Mouse (Mus musculus): ENCODE data around the gene Atp11a. TPM values are rescaled to one million over a fixed set of nuclear protein-coding genes. Genes with fewer than 3 reads are reported as not detected.

Gene Atp11a
- polyA plus RNA-seq, 1 experiment from 2014 or later = 8.5 TPM

DNA sequence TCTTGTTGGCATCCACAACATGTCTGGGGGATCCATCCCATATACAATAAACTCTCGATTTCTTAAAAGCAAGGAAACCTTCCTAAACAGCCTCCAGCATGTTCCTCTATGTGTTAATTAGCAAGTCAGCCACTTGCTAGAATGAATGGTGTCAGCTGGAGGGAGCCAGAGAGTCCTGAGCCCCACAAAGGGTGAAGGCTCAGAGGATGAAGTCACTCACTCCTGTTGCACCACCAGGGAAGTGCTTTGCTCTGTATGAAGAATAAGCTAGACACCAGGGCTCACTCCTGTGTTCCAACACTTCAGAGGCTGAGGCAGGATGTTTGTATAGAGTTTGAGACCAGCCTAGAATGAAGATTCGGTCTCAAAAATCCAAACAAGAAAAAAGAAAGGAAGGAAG lies 1.5 kb upstream of the Atp11a start:
- H3K4me1 ChIP-seq (replicated peaks) = peaks cover 25% of the 10 kb centered on the region
- H3K36me3 ChIP-seq = no peaks in the 10 kb centered on the region
- WGBS = 62% methylated on average over 2 of the region's 2 CpGs
- H3K4me3 ChIP-seq = no peak overlapping the region
- no peak for DNase-seq (ENCODE audit: low spot score)
- no peak overlapping the region for H3K27ac ChIP-seq
- H3K27me3 ChIP-seq (ENCODE audit: insufficient read depth, poor library complexity, severe bottlenecking) = peaks cover 32% of the 10 kb centered on the region
- no peaks in the 10 kb centered on the region for H3K9me3 ChIP-seq

- Histone ChIP-seq H3K4me1 (replicated peaks) (peaks cover 25% of the 10 kb centered on the region), H3K4me3 (no peak overlapping the region), H3K9me3 (no peaks in the 10 kb centered on the region), H3K27ac (no peak overlapping the region), H3K27me3 (ENCODE audit: insufficient read depth, poor library complexity, severe bottlenecking) (peaks cover 32% of the 10 kb centered on the region), H3K36me3 (no peaks in the 10 kb centered on the region)
- 86% methylated on average over 5 of the region's 5 CpGs for WGBS
- DNase-seq (ENCODE audit: low spot score) = no peak
These were observed 988 bp upstream of the Atp11a start for GRCm38 (mm10) chr8:12755826-12756225.

DNA sequence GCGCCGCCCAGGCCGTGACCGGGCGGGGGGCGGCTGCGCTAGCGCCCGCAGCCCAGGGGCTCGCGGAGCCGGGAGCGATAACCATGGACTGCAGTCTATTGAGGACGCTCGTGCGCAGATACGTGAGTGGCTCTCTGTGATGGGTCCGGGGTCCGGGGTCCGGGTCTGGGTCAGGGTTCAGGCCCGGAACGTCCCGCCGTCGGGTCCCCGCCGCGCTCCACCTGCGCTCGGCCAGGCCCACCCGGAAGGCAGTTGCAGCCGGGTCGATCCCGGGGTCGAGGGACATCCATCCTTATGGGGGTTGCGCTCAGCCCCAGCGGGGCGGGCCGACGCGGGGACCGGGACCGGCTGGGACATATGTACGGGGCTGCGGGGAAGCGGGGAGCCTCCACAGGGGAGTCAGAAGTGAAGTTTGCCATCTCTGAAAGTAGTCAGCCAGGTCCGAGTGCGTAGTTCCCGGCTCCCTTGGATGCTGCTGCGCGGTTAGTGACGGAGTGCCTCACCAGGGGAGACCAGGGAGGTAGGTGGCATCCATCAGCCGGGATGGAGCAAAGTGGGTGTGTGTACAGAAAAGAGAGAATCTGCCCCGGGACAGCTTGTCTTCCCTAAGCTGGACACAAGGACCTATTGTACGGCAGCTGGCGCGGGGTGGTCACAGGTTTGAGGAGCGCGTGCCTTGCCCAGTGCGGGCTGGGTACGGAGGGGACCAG lies 572 bp downstream of the Atp11a start:
- Histone ChIP-seq H3K36me3 (peaks cover 6% of the 10 kb centered on the region; the same call in 1 of the 2 replicates), H3K9me3 (no peaks in the 10 kb centered on the region), H3K4me1 (replicated peaks) (peaks cover 25% of the 10 kb centered on the region), H3K27ac (peak overlapping the region; percentile 89), H3K27me3 (ENCODE audit: insufficient read depth, poor library complexity, severe bottlenecking) (peaks cover 32% of the 10 kb centered on the region), H3K4me3 (peak overlapping the region; percentile 86)
- peak; percentile 56 for DNase-seq (ENCODE audit: low spot score)
- WGBS = under 1% methylated on average over 60 of the region's 61 CpGs

DNA sequence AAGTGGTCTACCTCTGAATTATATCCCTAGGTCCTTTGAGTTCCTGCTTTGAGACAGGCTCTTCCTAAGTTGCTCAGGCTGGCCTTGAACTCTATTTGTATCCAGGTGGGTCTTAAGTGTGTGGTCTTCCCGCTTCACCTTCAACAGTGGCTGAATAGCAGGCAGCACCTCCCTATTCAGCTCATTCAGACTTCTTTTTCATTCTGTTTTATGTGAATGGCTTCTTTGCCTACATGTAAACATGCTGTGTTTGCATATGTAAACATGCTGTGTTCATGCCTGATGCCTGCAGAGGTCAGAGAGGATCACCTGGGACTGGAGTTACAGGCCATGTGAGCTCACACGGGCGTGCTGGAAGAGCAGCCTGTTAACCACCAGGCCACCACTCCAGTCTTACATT lies 3.1 kb downstream of the Atp11a start:
- no peak overlapping the region for H3K27ac ChIP-seq
- peaks cover 32% of the 10 kb centered on the region for H3K27me3 ChIP-seq (ENCODE audit: insufficient read depth, poor library complexity, severe bottlenecking)
- no peaks in the 10 kb centered on the region for H3K9me3 ChIP-seq
- H3K36me3 ChIP-seq = peaks cover 6% of the 10 kb centered on the region; the same call in 1 of the 2 replicates
- no peak overlapping the region for H3K4me3 ChIP-seq
- no peak for DNase-seq (ENCODE audit: low spot score)
- 89% methylated on average over 3 of the region's 3 CpGs for WGBS
- H3K4me1 ChIP-seq (replicated peaks) = peaks cover 25% of the 10 kb centered on the region

DNA sequence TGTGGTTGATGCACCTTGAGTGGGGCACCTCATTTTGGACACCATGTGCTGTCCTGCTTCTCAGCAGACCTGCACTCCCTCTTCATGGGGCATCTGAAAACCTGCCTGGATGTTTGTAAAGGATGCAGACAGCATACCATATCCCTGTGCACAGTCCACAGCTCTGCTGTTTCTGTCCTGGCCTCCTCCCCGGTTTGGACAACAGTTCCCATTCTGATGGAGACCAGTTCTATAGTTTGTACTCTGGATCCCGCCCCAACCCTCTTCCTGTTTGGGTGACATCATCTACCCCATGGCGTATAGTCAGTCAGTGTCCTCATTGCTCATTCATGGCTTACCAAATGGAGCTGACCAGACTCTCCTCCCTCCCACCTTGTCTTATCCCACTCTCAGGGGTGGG lies 5.1 kb downstream of the Atp11a start:
- H3K36me3 ChIP-seq = peaks cover 10% of the 10 kb centered on the region
- no peak overlapping the region for H3K27ac ChIP-seq
- no peak overlapping the region for H3K4me3 ChIP-seq
- no peak for DNase-seq (ENCODE audit: low spot score)
- WGBS = 85% methylated on average over 3 of the region's 3 CpGs
- no peaks in the 10 kb centered on the region for H3K9me3 ChIP-seq
- peaks cover 22% of the 10 kb centered on the region for H3K27me3 ChIP-seq (ENCODE audit: insufficient read depth, poor library complexity, severe bottlenecking)
- H3K4me1 ChIP-seq (replicated peaks) = peaks cover 18% of the 10 kb centered on the region

DNA sequence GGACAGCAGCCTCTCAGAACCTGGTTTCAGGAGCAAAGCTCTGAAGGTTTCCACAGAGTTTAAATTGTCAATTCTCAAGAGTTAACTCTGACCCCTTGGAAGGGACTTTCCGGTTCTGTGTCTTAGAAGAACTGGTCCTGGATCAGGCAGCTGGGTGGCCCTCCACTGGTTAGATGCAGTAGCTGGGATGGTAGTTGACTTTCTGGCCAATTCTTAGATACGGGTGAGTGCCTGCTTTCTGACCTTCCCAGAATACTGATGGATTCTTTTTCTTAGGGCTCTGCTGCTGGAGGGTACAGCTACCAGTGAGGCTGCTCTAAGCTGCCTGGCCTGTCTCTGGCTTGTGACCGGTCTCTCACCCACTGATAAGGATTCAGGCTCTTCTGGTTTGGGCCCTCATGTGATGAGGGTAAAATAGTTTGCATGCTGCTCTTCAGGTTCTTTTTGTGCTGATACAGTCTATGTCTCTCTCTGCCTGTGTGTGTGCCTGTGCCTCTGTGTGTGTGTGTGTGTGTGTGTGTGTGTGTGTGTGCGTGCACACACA lies 6.8 kb downstream of the Atp11a start:
- peaks cover 10% of the 10 kb centered on the region for H3K36me3 ChIP-seq
- H3K27me3 ChIP-seq (ENCODE audit: insufficient read depth, poor library complexity, severe bottlenecking) = peaks cover 10% of the 10 kb centered on the region
- H3K4me1 ChIP-seq (replicated peaks) = peaks cover 5% of the 10 kb centered on the region
- 88% methylated on average over 4 of the region's 4 CpGs for WGBS
- H3K9me3 ChIP-seq = no peaks in the 10 kb centered on the region
- DNase-seq (ENCODE audit: low spot score) = no peak
- no peak overlapping the region for H3K4me3 ChIP-seq
- no peak overlapping the region for H3K27ac ChIP-seq

DNA sequence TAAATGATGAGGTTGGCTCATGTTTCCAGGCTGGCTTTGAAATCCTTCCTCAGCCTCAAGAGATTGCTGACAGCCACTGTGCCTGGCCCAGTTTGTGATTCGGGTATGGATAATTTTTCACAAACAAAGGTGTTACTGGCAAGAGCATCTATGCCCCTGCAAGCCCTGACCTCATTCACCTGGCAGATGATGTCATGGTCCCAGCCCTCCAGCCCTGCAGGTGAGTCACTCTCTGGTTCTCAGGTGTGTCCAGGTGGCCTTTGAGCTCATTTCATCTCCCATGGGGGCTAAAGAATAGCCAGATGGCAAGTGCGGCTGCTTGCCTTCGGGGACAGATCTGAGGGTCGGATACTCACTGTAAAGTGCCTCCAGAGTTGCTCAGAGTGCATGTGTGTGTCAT lies 8.2 kb downstream of the Atp11a start:
- H3K4me1 ChIP-seq (replicated peaks) = no peaks in the 10 kb centered on the region
- H3K27me3 ChIP-seq (ENCODE audit: insufficient read depth, poor library complexity, severe bottlenecking) = no peaks in the 10 kb centered on the region
- no peaks in the 10 kb centered on the region for H3K9me3 ChIP-seq
- WGBS = 88% methylated on average over 4 of the region's 4 CpGs
- H3K4me3 ChIP-seq = no peak overlapping the region
- peaks cover 10% of the 10 kb centered on the region for H3K36me3 ChIP-seq
- no peak for DNase-seq (ENCODE audit: low spot score)
- no peak overlapping the region for H3K27ac ChIP-seq

- Histone ChIP-seq H3K36me3 (peaks cover 4% of the 10 kb centered on the region; the same call in 1 of the 2 replicates), H3K27ac (no peak overlapping the region), H3K27me3 (ENCODE audit: insufficient read depth, poor library complexity, severe bottlenecking) (no peaks in the 10 kb centered on the region), H3K4me1 (replicated peaks) (no peaks in the 10 kb centered on the region), H3K4me3 (no peak overlapping the region), H3K9me3 (no peaks in the 10 kb centered on the region)
- 95% methylated on average over 3 of the region's 3 CpGs for whole genome bisulfite sequencing
- no peak for DNase-seq (ENCODE audit: low spot score)
These were observed 10.4 kb downstream of the Atp11a start for GRCm38 (mm10) chr8:12767176-12767575.

GRCm38 (mm10) chr8:12768747-12769146 lies 11.9 kb downstream of the Atp11a start:
- Histone ChIP-seq H3K9me3 (no peaks in the 10 kb centered on the region), H3K36me3 (peaks cover 4% of the 10 kb centered on the region; the same call in 1 of the 2 replicates), H3K27ac (no peak overlapping the region), H3K4me1 (replicated peaks) (no peaks in the 10 kb centered on the region), H3K4me3 (no peak overlapping the region), H3K27me3 (ENCODE audit: insufficient read depth, poor library complexity, severe bottlenecking) (no peaks in the 10 kb centered on the region)
- 85% methylated on average over 6 of the region's 6 CpGs for WGBS
- DNase-seq (ENCODE audit: low spot score) = no peak

GRCm38 (mm10) chr8:12769296-12769695 lies 12.5 kb downstream of the Atp11a start:
- Histone ChIP-seq H3K27me3 (ENCODE audit: insufficient read depth, poor library complexity, severe bottlenecking) (no peaks in the 10 kb centered on the region), H3K4me3 (no peak overlapping the region), H3K9me3 (no peaks in the 10 kb centered on the region), H3K27ac (no peak overlapping the region), H3K4me1 (replicated peaks) (0 out of 2 replicates have a peak, but pooled peaks cover 4% of the 10 kb centered on the region), H3K36me3 (peaks cover 4% of the 10 kb centered on the region; the same call in 1 of the 2 replicates)
- 94% methylated on average over 7 of the region's 7 CpGs for WGBS
- no peak for DNase-seq (ENCODE audit: low spot score)

DNA sequence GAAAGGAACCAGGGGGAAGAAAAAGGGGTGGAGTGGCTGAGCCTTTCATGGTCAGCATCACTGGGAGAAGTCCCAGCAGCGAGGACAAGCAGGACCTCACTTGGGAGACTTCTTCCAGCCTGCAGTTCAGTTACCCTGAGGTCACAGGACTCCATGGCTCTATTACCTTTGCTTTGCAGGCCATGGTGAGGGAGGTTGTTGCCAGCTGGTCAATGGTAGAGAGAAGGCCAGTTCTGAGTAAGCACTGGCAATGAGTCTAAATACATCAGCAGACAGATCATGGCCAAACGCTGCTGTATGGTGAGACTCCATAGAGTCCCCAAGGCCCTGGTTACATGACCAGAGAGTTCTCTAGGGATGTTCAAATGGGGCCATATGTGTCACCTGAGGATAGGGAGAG lies 15.5 kb downstream of the Atp11a start:
- DNase-seq (ENCODE audit: low spot score) = no peak
- no peak overlapping the region for H3K4me3 ChIP-seq
- no peak overlapping the region for H3K27ac ChIP-seq
- H3K27me3 ChIP-seq (ENCODE audit: insufficient read depth, poor library complexity, severe bottlenecking) = no peaks in the 10 kb centered on the region
- H3K36me3 ChIP-seq = no peaks in the 10 kb centered on the region
- peaks cover 15% of the 10 kb centered on the region for H3K4me1 ChIP-seq (replicated peaks)
- 91% methylated on average over 2 of the region's 2 CpGs for WGBS
- H3K9me3 ChIP-seq = no peaks in the 10 kb centered on the region

- 89% methylated on average over 4 of the region's 4 CpGs for WGBS
- Histone ChIP-seq H3K4me1 (replicated peaks) (peaks cover 15% of the 10 kb centered on the region), H3K27ac (no peak overlapping the region), H3K36me3 (no peaks in the 10 kb centered on the region), H3K9me3 (no peaks in the 10 kb centered on the region), H3K4me3 (no peak overlapping the region), H3K27me3 (ENCODE audit: insufficient read depth, poor library complexity, severe bottlenecking) (no peaks in the 10 kb centered on the region)
- no peak for DNase-seq (ENCODE audit: low spot score)
These were observed 17.1 kb downstream of the Atp11a start for GRCm38 (mm10) chr8:12773914-12774313.

- Histone ChIP-seq H3K27me3 (ENCODE audit: insufficient read depth, poor library complexity, severe bottlenecking) (no peaks in the 10 kb centered on the region), H3K4me3 (no peak overlapping the region), H3K9me3 (no peaks in the 10 kb centered on the region), H3K27ac (no peak overlapping the region), H3K36me3 (no peaks in the 10 kb centered on the region), H3K4me1 (replicated peaks) (peaks cover 15% of the 10 kb centered on the region)
- 77% methylated on average over 4 of the region's 4 CpGs for WGBS
- DNase-seq (ENCODE audit: low spot score) = no peak
These were observed 18.1 kb downstream of the Atp11a start for GRCm38 (mm10) chr8:12774872-12775298.

Data from hindbrain, embryonic 10.5 days (tissue).